Mouse (Mus musculus) forebrain, postnatal 0 days (tissue): ENCODE measurements around the gene Crtac1. TPM values are rescaled to one million over a fixed set of nuclear protein-coding genes. Genes with fewer than 3 reads are reported as not detected.

ENCODE experiments used
- ATAC-seq: fragments of 200-750 bp; cut with Nextera tagmentation; 2 replicates; pipeline ENCODE4 v1.8.0; 2017; ENCODE audit warnings: mild to moderate bottlenecking, moderate library complexity
- DNase-seq: peaks from one replicate; pipeline ENCODE4 v3.0.0-alpha.2; 2015
- H3K27ac ChIP-seq: fragments of 300-500 bp; sonication (generic); 2 replicates; pipeline ENCODE4 v1.5.1; 2014; ENCODE audit warnings: low read depth, mild to moderate bottlenecking, antibody characterized with exemption, low read length, moderate library complexity, mixed read lengths
- H3K27me3 ChIP-seq: fragments of 300-500 bp; sonication (generic); 2 replicates; pipeline ENCODE4 v1.6.1; 2014; ENCODE audit warnings: mild to moderate bottlenecking, low read length, mixed read lengths; ENCODE audit not compliant: insufficient read depth
- H3K36me3 ChIP-seq: fragments of 300-500 bp; sonication (generic); 2 replicates; pipeline ENCODE4 v1.6.1; 2014; ENCODE audit warnings: mild to moderate bottlenecking, moderate library complexity; ENCODE audit not compliant: insufficient read depth
- H3K4me1 ChIP-seq: fragments of 300-500 bp; sonication (generic); 2 replicates; pipeline ENCODE4 v1.6.1; 2014; ENCODE audit warnings: antibody characterized with exemption; ENCODE audit not compliant: insufficient read depth
- H3K4me2 ChIP-seq: fragments of 300-500 bp; sonication (generic); 2 replicates; pipeline ENCODE4 v1.6.1; 2014; ENCODE audit warnings: low read depth, mild to moderate bottlenecking, moderate library complexity
- H3K4me3 ChIP-seq: fragments of 300-500 bp; sonication (generic); 2 replicates; pipeline ENCODE4 v1.5.1; 2014; ENCODE audit warnings: low read depth, low read length, mixed read lengths
- H3K9ac ChIP-seq: fragments of 300-500 bp; sonication (generic); 2 replicates; pipeline ENCODE4 v1.6.1; 2014; ENCODE audit warnings: mild to moderate bottlenecking
- H3K9me3 ChIP-seq: fragments of 300-500 bp; sonication (generic); 2 replicates; pipeline ENCODE4 v1.6.1; 2016; ENCODE audit warnings: low read length
- CTCF ChIP-seq: sonication (generic); IDR thresholded peaks from 2 replicates; pipeline ENCODE4 v1.5.1; 2016; ENCODE audit warnings: antibody characterized with exemption, control low read depth, low read depth
- WGBS: fragments of 180-500 bp; shearing (Covaris S2); extraction: QIAGEN DNeasy Blood & Tissue Kit; methylation state at CpG from one replicate; pipeline ENCODE4 v1.1.7; 2014; 5-methylcytosine and 5-hydroxymethylcytosine counted together
- polyA plus RNA-seq: library from polyadenylated mRNA; unstranded; fragments of >200 nt; fragmentation: Nextera tagmentation; extraction: Ambion mirVana; gene quantifications from 2 replicates; pipeline ENCODE4 v1.2.1, GENCODE M21; 2015
- total RNA-seq: library from RNA; depleted of rRNA; stranded (reverse); fragments of >200 nt; gene quantifications from 2 replicates; pipeline ENCODE4 v1.2.3, GENCODE M21; 2014; rRNA removed

The Crtac1 gene
- total RNA-seq (14.6 and 16.6 TPM in 2 replicates), polyA plus RNA-seq (38.1 and 49.9 TPM in 2 replicates)

GRCm38 (mm10) chr19:42431485-42432190 is at the start of gene Crtac1:
TSS of gene Crtac1 (minus strand) at chr19:42431783.
- peak; percentile 96 for DNase-seq
- Histone ChIP-seq H3K4me1 (no peaks in the 10 kb centered on the region; the same call in 1 of the 2 replicates), H3K27me3 (no peaks in the 10 kb centered on the region; the same call in 1 of the 2 replicates), H3K27ac (peak within 1 kb of the TSS; percentile 85), H3K4me3 (peak within 1 kb of the TSS; percentile 67), H3K9ac (peak within 1 kb of the TSS; percentile 77), H3K36me3 (no peaks in the 10 kb centered on the region), H3K9me3 (no peaks in the 10 kb centered on the region), H3K4me2 (peak within 1 kb of the TSS; percentile 85)
- WGBS = 3% methylated on average over 79 of the region's 88 CpGs
- peak; percentile 94 for ATAC-seq
- TF ChIP-seq CTCF = peak; percentile 71

GRCm38 (mm10) chr19:42478303-42478702 is 46.7 kb upstream of the Crtac1 start:
- Histone ChIP-seq H3K36me3 (no peaks in the 10 kb centered on the region), H3K27me3 (no peaks in the 10 kb centered on the region), H3K9me3 (no peaks in the 10 kb centered on the region), H3K9ac (no peak overlapping the region), H3K4me1 (no peaks in the 10 kb centered on the region), H3K4me2 (no peak overlapping the region), H3K4me3 (no peak overlapping the region), H3K27ac (no peak overlapping the region)
- ATAC-seq (no peak), DNase-seq (no peak)
- no peak for TF ChIP-seq CTCF
- WGBS = 57% methylated on average over 12 of the region's 12 CpGs

GRCm38 (mm10) chr19:42477769-42478168 is 46.2 kb upstream of the Crtac1 start:
- no peak overlapping the region for H3K4me3 ChIP-seq
- no peak for DNase-seq
- H3K4me2 ChIP-seq = no peak overlapping the region
- H3K27me3 ChIP-seq = no peaks in the 10 kb centered on the region
- 83% methylated on average over 5 of the region's 5 CpGs for WGBS
- ATAC-seq = no peak
- H3K9ac ChIP-seq = no peak overlapping the region
- H3K36me3 ChIP-seq = no peaks in the 10 kb centered on the region
- H3K4me1 ChIP-seq = no peaks in the 10 kb centered on the region
- no peaks in the 10 kb centered on the region for H3K9me3 ChIP-seq
- TF ChIP-seq CTCF = no peak
- H3K27ac ChIP-seq = no peak overlapping the region

- WGBS = 31% methylated on average over 11 of the region's 11 CpGs
- Histone ChIP-seq H3K9ac (no peak overlapping the region), H3K27me3 (no peaks in the 10 kb centered on the region), H3K9me3 (no peaks in the 10 kb centered on the region), H3K36me3 (no peaks in the 10 kb centered on the region), H3K27ac (no peak overlapping the region), H3K4me3 (no peak overlapping the region), H3K4me1 (no peaks in the 10 kb centered on the region), H3K4me2 (no peak overlapping the region)
- no peak for TF ChIP-seq CTCF
- ATAC-seq = no peak
- DNase-seq = no peak
Observed at GRCm38 (mm10) chr19:42472831-42473230, 41.2 kb upstream of the Crtac1 start.

DNA sequence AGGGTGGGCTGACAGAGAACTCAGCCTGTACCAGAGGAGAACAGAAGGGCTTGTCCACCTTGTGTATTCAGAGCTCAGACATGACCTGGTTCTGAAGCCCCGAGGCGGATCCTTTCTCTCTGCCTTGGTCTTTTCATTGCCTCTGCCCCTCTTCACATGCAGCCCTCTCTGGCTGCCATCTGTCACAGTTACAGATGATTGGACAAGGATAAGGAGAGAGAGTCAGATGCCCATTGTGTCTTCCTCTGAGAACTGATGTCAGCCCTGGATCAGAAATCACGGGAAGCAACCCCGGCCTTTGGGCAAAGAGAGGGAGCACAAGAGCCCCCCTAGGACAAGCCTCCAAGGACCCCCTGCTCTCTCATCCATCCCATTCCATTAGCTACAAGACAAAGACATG is 40.0 kb upstream of the Crtac1 start:
- TF ChIP-seq CTCF = no peak
- Histone ChIP-seq H3K4me2 (no peak overlapping the region), H3K27ac (no peak overlapping the region), H3K4me1 (no peaks in the 10 kb centered on the region), H3K27me3 (no peaks in the 10 kb centered on the region), H3K9ac (no peak overlapping the region), H3K4me3 (no peak overlapping the region), H3K36me3 (no peaks in the 10 kb centered on the region), H3K9me3 (no peaks in the 10 kb centered on the region)
- 68% methylated on average over 4 of the region's 4 CpGs for WGBS
- DNase-seq = no peak
- no peak for ATAC-seq

GRCm38 (mm10) chr19:42461851-42462250 is 30.3 kb upstream of the Crtac1 start:
- Histone ChIP-seq H3K27ac (no peak overlapping the region), H3K4me2 (no peak overlapping the region), H3K9me3 (no peaks in the 10 kb centered on the region), H3K4me3 (no peak overlapping the region), H3K9ac (no peak overlapping the region), H3K36me3 (no peaks in the 10 kb centered on the region), H3K4me1 (no peaks in the 10 kb centered on the region), H3K27me3 (no peaks in the 10 kb centered on the region; the same call in 1 of the 2 replicates)
- DNase-seq = no peak
- TF ChIP-seq CTCF = no peak
- 52% methylated on average over 6 of the region's 6 CpGs for WGBS
- no peak for ATAC-seq

- H3K4me1 ChIP-seq = no peaks in the 10 kb centered on the region
- H3K4me3 ChIP-seq = no peak overlapping the region
- no peaks in the 10 kb centered on the region for H3K9me3 ChIP-seq
- H3K27ac ChIP-seq = no peak overlapping the region
- no peak overlapping the region for H3K4me2 ChIP-seq
- TF ChIP-seq CTCF = no peak
- 36% methylated on average over 9 of the region's 9 CpGs for WGBS
- H3K9ac ChIP-seq = no peak overlapping the region
- no peaks in the 10 kb centered on the region for H3K36me3 ChIP-seq
- ATAC-seq (no peak; the same call in 1 of the 2 replicates), DNase-seq (no peak)
- no peaks in the 10 kb centered on the region; the same call in 1 of the 2 replicates for H3K27me3 ChIP-seq
Observed at GRCm38 (mm10) chr19:42461353-42461752, 29.8 kb upstream of the Crtac1 start.
